Mouse (Mus musculus): ENCODE data around the gene Chpt1. TPM values are rescaled to one million over a fixed set of nuclear protein-coding genes. Genes with fewer than 3 reads are reported as not detected.
"Not testable (repeated sequence)": the region's sequence is repeated elsewhere in the genome, so short reads cannot be mapped to it uniquely, and the experiment has no call there.

The Chpt1 gene
- polyA plus RNA-seq (2012; ENCODE audit: insufficient read depth, low replicate concordance) = 3.2 and 4.8 TPM in 2 replicates

- Histone ChIP-seq H3K4me3 (replicated peaks) (peak within 1 kb of the TSS; percentile 94), H3K27me3 (replicated peaks) (peaks cover 8% of the 10 kb centered on the region), H3K9me3 (no peaks in the 10 kb centered on the region), H3K4me1 (peaks cover 18% of the 10 kb centered on the region), H3K36me3 (replicated peaks; ENCODE audit: low read length) (no peaks in the 10 kb centered on the region)
- TF ChIP-seq GATA1 (IDR thresholded peaks at IDR 0.05; ENCODE audit: borderline replicate concordance, low read length) = no peak
- no peak for TF ChIP-seq FLI1 (IDR thresholded peaks at IDR 0.05; ENCODE audit: low read length)
These were observed at the start of gene Chpt1 for GRCm38 (mm10) chr10:88503421-88504314. Gene Chpt1, minus strand, starts transcription at chr10:88504073.

GRCm38 (mm10) chr10:88552738-88553137 is 48.9 kb upstream of the Chpt1 start:
- Histone ChIP-seq H3K4me3 (replicated peaks) (no peak overlapping the region), H3K9me3 (0 out of 2 replicates have a peak, but pooled peaks cover 2% of the 10 kb centered on the region), H3K27me3 (replicated peaks) (no peaks in the 10 kb centered on the region), H3K4me1 (no peaks in the 10 kb centered on the region), H3K36me3 (replicated peaks; ENCODE audit: low read length) (no peaks in the 10 kb centered on the region)
- no peak for TF ChIP-seq FLI1 (IDR thresholded peaks at IDR 0.05; ENCODE audit: low read length)
- TF ChIP-seq GATA1 (IDR thresholded peaks at IDR 0.05; ENCODE audit: borderline replicate concordance, low read length) = no peak

DNA sequence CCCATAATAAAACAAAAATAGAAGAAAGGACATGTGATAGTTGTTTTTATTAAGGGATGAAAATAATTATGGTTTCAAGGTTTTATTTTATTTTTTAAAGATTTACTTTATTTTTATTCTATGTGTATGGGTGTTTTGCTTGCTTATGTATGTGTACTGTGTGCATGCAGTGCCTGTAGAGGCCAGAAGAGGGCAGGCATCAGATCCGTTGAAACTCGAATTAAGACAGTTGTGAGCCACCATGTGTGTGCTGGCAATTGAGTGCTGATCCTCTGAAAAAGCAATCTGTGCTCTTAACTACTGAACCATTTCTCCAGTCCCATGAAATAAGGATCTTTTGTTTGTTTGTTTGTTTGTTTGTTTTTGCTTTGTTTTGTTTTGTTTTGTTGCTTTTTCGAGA is 46.4 kb upstream of the Chpt1 start:
- TF ChIP-seq GATA1 (IDR thresholded peaks at IDR 0.05; ENCODE audit: borderline replicate concordance, low read length) (no peak), FLI1 (IDR thresholded peaks at IDR 0.05; ENCODE audit: low read length) (no peak)
- Histone ChIP-seq H3K36me3 (replicated peaks; ENCODE audit: low read length) (no peaks in the 10 kb centered on the region), H3K4me1 (no peaks in the 10 kb centered on the region), H3K9me3 (0 out of 2 replicates have a peak, but pooled peaks cover 2% of the 10 kb centered on the region), H3K27me3 (replicated peaks) (no peaks in the 10 kb centered on the region), H3K4me3 (replicated peaks) (no peak overlapping the region)

GRCm38 (mm10) chr10:88547635-88548034 is 43.8 kb upstream of the Chpt1 start:
- H3K27me3 ChIP-seq (replicated peaks) = no peaks in the 10 kb centered on the region
- no peaks in the 10 kb centered on the region for H3K4me1 ChIP-seq
- H3K9me3 ChIP-seq = peaks cover 13% of the 10 kb centered on the region
- H3K36me3 ChIP-seq (replicated peaks; ENCODE audit: low read length) = no peaks in the 10 kb centered on the region
- H3K4me3 ChIP-seq (replicated peaks) = no peak overlapping the region
- TF ChIP-seq FLI1 (IDR thresholded peaks at IDR 0.05; ENCODE audit: low read length) (no peak), GATA1 (IDR thresholded peaks at IDR 0.05; ENCODE audit: borderline replicate concordance, low read length) (no peak)

GRCm38 (mm10) chr10:88530631-88531030 is 26.8 kb upstream of the Chpt1 start:
- no peaks in the 10 kb centered on the region for H3K36me3 ChIP-seq (replicated peaks; ENCODE audit: low read length)
- no peak overlapping the region for H3K4me3 ChIP-seq (replicated peaks)
- no peaks in the 10 kb centered on the region for H3K27me3 ChIP-seq (replicated peaks)
- no peaks in the 10 kb centered on the region for H3K4me1 ChIP-seq
- TF ChIP-seq FLI1 (IDR thresholded peaks at IDR 0.05; ENCODE audit: low read length) (no peak), GATA1 (IDR thresholded peaks at IDR 0.05; ENCODE audit: borderline replicate concordance, low read length) (no peak)
- peaks cover 11% of the 10 kb centered on the region for H3K9me3 ChIP-seq

DNA sequence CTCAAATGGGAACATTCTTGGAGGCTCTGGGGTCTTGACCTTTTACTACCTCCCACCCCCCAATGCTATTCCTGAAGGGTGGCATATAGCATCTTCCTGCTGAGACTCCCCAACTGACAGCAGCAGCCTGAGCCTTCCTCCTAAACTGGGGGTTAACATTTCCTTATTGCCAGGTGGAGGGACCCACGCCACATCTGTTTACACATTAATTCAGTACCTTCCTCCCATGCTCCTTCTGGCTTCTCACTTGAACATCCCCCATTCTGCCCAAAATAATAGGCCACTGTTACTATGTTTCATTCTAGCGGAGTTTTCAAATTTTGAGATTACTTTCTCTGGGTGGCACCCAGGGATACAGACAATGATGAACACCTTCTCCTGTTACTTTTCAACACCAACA is 20.1 kb upstream of the Chpt1 start:
- Histone ChIP-seq H3K4me1 (no peaks in the 10 kb centered on the region), H3K27me3 (replicated peaks) (no peaks in the 10 kb centered on the region), H3K36me3 (replicated peaks; ENCODE audit: low read length) (no peaks in the 10 kb centered on the region), H3K4me3 (replicated peaks) (no peak overlapping the region), H3K9me3 (no peaks in the 10 kb centered on the region)
- no peak for TF ChIP-seq FLI1 (IDR thresholded peaks at IDR 0.05; ENCODE audit: low read length)
- TF ChIP-seq GATA1 (IDR thresholded peaks at IDR 0.05; ENCODE audit: borderline replicate concordance, low read length) = no peak

DNA sequence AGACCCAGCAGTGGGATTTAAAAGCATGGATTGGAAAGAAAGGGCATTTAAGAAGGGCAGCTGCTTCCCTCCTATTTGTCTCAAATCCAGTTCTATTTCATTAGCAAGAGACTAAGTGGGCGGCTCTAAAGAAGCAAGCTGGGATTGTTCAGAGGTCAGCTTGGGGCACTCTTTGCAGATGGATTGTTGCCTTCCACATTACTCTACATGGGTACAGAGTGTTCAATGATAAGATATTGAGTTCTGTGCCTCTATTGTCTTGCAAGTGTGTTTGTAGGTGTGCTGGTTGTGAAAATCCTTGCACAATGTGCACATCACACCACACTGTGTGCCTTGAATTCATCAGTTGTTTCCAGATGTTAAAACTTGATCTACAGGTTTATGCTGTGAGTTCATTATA is 19.3 kb upstream of the Chpt1 start:
- Histone ChIP-seq H3K9me3 (no peaks in the 10 kb centered on the region), H3K27me3 (replicated peaks) (no peaks in the 10 kb centered on the region), H3K4me1 (no peaks in the 10 kb centered on the region), H3K36me3 (replicated peaks; ENCODE audit: low read length) (no peaks in the 10 kb centered on the region), H3K4me3 (replicated peaks) (no peak overlapping the region)
- TF ChIP-seq FLI1 (IDR thresholded peaks at IDR 0.05; ENCODE audit: low read length) (no peak), GATA1 (IDR thresholded peaks at IDR 0.05; ENCODE audit: borderline replicate concordance, low read length) (no peak)

DNA sequence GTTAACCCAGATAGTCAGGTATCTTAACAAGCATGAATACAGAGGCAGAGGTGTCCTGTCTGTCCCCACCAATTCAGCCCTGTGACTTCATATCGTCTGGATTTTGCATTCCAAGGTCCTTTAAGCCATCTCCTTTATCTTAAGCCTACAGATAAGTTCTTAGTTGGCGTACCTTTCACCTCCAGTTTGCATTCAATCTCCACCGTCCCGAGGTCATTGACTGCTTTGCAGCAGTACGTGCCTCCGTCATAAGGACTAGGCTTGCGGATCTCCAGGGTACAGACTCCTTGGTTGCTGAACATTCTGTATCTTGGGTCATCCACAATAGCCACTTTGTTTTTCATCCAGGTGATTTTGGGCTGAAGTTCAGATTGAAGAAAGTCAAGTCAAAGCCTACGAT is 18.9 kb upstream of the Chpt1 start:
- no peaks in the 10 kb centered on the region for H3K9me3 ChIP-seq
- TF ChIP-seq GATA1 (IDR thresholded peaks at IDR 0.05; ENCODE audit: borderline replicate concordance, low read length) (no peak), FLI1 (IDR thresholded peaks at IDR 0.05; ENCODE audit: low read length) (no peak)

DNA sequence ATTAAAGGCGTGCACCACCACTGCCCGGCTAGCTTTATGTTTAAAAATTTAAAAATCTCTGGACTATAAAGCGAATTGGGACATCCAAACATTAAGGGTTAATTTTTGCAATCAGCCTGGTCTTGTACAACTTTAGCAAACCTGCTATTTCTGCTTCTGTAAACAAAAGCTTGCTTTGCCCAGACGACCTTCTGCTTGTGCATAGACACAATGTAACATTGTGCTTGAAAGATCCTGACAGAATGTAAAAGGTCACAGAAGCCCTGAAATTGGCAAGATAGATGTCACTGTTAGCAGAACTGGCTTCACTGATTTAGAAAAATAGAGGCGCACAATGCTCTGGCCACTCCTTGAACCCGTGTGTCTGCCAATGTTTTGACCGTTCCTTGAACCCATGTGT is 11.2 kb upstream of the Chpt1 start:
- not testable (repeated sequence) for H3K27me3 ChIP-seq (replicated peaks); H3K4me3 ChIP-seq (replicated peaks); H3K9me3 ChIP-seq; H3K36me3 ChIP-seq (replicated peaks; ENCODE audit: low read length)
- H3K4me1 ChIP-seq = peaks cover 13% of the 10 kb centered on the region

More for the DNA sequence above, 18.9 kb upstream of the Chpt1 start:
- no peak overlapping the region for H3K4me3 ChIP-seq (replicated peaks)
- no peaks in the 10 kb centered on the region for H3K27me3 ChIP-seq (replicated peaks)
- no peaks in the 10 kb centered on the region for H3K36me3 ChIP-seq (replicated peaks; ENCODE audit: low read length)
- H3K4me1 ChIP-seq = no peaks in the 10 kb centered on the region

DNA sequence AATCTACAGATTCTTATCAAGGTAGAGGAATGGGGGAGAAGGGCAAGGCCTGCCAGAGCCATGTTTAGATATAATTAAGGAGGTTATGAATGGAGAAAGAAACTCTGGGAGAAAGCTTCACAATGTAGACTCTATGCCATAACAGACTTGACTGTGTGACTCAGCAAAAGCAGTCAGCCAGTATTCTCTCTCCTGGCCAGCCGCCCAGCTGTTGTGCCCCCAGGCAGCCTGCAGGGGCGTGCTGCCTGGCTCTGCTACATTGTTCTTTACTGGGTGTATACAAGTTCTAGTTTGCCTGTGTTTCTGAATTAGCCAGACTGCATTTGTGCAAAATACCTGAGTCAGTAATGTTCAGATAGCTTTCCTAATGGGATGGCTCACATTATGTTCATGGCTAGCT is 10.6 kb upstream of the Chpt1 start:
- no peak overlapping the region for H3K4me3 ChIP-seq (replicated peaks)
- H3K36me3 ChIP-seq (replicated peaks; ENCODE audit: low read length) = no peaks in the 10 kb centered on the region
- TF ChIP-seq GATA1 (IDR thresholded peaks at IDR 0.05; ENCODE audit: borderline replicate concordance, low read length) = no peak
- no peak for TF ChIP-seq FLI1 (IDR thresholded peaks at IDR 0.05; ENCODE audit: low read length)
- peaks cover 13% of the 10 kb centered on the region for H3K4me1 ChIP-seq
- no peaks in the 10 kb centered on the region for H3K9me3 ChIP-seq
- no peaks in the 10 kb centered on the region for H3K27me3 ChIP-seq (replicated peaks)
